Mouse (Mus musculus) layer of hippocampus, adult 9-10 months (tissue): ENCODE data around the gene Snx9.

ENCODE experiments used
- DNase-seq: peaks from one replicate; pipeline ENCODE4 v3.0.0; 2022; ENCODE audit warnings: low spot score

Snx9 gene

DNA sequence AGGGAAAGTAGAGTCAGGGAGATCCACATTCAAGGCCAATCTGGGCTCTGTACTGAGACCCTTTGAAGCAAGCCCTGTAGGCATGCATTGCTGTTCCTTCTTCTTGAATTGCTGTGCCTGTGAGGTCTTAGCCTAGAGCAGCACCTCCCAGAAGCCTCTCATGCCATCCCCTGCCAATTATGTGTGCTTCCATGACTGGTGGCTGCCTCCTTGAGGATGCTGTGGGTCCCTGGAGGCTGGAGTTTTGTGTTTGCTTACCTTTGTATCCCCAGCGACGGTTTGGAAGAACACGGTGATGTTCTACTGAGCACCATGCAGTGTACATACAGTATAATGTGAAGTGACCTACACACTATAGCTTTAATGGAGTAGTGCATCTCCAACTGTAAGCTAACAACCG lies 4.2 kb downstream of the Snx9 start:
- no peak for DNase-seq

DNA sequence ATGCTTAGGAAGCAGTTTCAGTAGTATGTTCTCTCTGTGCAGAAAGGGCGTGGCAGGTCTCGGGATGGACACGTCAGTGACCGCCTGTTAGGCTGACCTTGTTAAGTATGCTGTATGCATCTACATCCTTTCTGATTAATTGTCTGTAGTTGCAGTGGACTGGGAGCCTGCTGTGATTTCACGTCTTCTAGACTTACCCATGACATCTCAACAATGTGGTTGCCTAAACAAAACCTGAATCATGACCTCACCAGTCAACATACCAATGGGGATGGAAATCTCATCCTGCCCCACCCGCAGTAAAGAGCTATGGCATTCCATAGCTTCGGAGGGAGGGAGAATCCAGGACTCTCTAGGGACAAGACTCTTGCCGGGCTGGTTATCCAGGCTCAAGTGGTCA lies 5.0 kb downstream of the Snx9 start:
- DNase-seq, result no peak

DNA sequence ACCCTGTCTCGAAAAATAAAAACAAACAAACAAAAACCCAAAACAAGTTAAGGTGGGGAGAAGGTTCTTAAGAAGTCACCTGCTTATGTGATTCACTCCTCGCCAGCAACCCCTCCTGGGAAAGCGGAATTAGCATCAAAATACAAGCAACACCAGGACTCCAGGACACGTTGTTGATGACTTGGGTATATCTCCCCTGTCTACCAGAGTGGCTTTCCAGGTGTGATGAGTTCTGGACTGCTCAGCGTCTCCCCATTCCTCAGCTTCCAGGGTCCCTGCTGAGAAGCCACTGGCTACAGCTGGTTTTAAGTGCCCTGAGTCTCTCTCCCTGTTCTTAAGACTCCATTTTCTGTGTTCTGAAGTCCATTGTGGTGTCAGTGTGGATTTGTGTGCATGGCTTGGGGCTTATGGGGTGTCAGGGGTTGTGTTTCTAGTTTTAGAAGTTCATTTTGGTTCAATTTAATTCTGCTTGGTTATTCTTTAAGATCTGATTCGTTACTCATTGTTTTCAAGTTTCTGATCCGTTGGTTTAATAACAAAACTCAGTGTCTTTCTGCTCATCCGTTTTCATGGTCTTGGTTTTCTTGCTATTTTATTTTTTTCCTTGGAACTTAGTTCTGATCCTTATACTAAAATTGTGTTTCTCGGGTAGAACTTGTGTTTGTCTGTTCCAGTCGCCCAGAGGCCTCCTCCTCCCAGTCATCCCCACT lies 7.7 kb downstream of the Snx9 start:
- no peak for DNase-seq

DNA sequence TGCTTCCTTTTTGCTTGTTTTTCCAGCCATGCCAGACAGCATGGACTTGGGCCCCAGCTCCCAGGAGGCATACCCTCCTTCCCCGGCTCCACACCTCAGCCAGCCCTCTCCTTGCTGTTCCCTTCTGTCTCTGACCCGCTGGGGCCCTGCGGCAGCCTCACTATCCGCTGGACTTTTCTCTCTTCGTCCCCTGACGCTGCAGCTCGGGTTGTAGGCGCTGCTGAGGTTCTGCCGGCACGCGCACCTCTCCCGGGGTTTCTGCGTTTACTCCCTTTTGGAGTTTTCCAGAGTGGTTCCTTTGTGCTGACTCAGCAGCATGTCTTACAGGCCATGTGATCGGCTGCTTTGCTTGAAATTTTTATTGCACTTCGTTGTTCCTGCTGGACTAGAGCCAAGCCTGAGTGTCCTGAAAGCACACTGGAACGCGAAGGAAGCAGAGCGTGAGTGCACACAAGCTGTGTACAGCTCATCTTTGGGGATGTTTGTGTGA lies 8.3 kb downstream of the Snx9 start:
- DNase-seq, result peak; percentile 47

DNA sequence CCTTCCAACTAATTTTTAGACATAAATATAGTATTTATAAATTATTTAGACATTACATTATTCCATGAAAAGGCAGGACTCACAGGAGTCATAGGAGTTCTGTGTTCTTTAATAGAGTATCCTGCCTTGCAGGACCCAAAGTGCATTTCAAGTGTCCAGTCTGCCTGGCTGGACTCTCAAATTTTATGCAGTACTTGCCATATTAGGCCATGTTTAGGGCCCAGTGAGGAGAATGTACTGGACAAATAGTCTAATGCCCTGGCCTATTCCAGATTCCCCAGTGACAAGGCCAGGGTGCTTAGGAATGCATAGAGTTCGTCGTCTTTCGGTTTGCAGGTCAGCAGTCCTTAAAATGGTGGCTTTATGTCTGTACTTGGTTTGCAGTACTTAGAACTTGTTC lies 8.9 kb downstream of the Snx9 start:
- DNase-seq, result no peak

DNA sequence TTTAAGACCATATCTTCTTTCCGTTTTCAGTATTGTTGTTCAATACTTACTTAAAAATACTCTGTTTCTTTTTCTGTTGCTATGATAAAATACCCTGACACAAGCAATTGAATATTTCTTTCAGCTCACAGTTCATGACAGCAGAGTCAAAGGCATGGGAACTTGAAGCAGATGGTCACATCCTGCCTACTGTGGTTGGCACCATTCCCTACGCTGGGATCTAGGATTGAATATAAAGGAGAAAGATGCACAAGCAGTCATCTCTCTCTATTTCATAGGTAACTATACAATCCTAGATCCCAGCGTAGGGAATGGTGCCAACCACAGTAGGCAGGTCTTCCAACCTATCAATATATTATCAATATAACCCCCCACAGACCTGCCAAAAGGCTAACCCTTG lies 9.3 kb downstream of the Snx9 start:
- no peak for DNase-seq

DNA sequence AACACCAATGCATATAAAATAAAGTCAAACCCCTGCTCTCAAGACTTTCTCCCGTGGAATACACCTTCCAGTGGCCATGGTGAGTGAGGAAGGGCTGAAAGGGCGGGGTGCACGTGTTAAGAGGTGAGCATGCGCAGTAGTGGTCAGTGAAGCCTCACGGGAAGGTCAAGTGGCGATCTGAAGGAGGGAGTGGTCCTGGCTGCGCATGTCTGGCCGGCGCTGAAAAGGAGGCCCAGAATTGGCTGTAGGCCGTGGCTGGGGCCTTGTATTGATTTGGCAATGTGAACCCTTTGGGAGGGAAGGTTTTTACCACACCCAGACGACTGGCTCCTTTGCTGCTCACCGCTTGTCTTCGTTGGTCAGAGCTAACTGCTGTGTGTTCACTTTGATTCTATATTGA lies 12.8 kb downstream of the Snx9 start:
- no peak for DNase-seq

DNA sequence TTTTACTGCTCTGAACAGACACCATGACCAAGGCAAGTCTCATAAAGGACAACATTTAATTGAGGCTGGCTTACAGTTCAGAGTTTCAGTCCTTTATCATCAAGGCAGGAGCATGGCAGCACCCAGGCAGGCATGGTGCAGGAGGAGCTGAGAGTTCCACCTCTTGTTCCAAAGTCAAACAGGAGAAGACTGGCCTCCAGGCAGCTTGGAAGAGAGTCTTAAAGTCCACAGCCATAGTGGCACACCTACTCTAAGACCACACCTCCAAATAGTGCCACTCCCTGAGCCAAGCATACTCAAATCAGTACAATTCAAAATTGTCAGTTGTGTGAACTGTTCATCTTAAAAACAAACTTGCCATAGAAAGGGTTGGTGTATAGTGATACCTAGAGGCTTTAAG lies 14.4 kb downstream of the Snx9 start:
- no peak for DNase-seq

DNA sequence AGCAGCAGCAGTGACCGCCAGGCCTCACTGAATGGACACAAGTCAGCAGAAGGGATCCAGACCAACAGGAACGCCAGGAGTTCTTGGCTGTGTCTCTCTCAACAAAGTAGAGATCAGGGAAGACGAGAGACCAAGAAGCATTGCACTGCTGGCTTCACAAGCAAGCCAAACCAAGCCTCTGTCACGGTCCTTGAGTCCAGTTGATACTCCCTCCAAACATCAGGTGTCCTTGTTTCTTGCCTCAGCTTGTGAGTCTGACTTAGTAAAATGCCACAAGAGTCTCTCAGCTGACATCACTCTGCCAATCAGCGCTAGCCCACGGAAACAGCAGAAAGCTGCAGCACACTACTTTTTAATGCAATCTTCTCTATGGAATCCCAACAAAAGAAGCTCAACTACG lies 15.3 kb downstream of the Snx9 start:
- DNase-seq, result no peak

DNA sequence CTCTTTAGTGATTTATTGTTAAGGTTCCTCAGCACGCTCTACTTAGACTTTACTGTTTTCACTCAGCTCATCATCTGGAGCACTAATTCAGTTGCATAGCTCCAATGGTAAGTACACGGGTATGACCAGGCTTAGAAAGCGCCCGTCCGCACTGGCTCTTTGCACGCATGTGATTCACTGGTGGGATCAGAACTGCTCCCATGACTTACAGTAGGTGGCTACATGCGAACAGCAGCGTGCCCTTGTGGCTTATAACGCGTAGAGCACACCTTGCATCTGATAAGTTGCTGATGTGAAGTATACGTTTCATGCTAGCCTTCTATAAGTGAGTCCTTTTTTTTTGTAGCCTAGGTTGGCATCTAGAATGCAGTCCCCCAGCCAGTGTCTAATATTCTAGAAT lies 16.1 kb downstream of the Snx9 start:
- no peak for DNase-seq

DNA sequence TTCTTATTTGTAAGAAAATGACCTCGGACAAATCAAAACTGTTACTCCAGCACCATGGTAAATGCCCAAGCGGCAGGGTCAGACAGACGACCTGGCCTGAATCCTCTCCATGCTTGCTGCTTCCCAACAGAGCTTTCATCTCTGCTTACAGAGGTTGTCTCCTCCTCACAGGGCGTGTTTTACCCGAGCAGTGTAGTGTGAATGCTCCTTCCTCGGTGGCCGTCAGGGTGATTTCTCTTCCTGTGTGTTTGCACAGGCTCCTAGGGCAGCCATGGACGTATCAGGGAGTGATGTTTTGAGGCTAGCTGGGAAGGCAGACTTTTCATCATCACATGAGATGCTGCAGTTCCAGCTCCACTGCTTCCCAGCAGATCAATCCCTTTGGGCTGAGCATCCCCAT lies 17.1 kb downstream of the Snx9 start:
- DNase-seq, result no peak

DNA sequence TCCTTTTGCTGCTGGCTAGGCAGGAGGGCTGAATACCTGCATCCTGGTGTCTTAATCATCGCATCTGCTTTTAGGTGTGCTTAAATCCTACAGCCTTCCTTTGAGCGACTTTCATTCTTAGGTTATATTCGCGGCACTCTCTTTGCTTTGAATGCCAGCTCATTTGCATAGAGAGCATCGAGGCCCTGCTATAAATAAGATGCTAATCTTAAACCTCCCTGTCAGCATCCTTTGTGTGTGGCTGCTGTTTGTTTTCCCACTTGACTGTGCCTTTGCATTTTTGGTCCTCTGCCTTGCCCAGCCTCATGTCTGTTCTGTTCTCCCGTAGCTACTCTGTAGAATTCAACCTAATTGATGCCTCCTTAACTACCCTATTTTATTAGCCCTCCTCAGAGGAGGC lies 21.2 kb downstream of the Snx9 start:
- DNase-seq, result no peak

DNA sequence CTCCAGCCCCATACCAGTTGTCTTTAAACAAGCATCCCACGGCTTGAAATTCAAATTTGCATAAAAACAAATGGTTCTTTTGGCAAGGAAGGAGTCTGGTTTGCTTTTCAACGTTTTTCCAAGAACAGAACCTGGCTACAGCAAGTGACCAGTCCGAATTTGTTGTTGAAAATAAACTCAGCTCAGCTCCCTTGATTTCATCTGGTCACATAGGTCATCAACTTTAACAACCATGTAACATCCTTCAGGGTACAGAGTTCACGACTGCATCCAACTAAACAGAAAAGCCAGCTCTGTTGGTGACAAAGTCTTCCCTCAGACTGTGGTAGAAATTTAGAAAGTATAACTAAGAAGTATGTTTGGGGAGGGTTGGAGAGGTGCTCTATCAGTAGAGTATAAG lies 21.7 kb downstream of the Snx9 start:
- no peak for DNase-seq

DNA sequence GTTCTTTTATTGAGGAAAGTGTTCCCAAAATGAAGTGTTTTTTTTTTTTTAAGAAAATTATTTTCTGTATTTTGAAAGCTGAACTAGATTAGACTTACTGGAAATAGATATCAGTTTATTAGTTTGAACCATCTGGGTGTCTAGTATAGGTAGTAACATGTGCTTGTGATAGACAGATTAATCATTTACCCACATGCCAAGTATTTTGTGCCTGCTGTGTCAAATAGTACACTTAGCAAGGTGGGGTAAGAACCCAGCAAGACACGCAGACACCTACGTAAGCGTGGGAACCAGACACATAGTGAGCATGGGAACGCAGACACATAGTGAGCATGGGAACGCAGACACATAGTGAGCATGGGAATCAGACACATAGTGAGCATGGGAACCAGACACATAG lies 22.6 kb downstream of the Snx9 start:
- DNase-seq, result no peak

DNA sequence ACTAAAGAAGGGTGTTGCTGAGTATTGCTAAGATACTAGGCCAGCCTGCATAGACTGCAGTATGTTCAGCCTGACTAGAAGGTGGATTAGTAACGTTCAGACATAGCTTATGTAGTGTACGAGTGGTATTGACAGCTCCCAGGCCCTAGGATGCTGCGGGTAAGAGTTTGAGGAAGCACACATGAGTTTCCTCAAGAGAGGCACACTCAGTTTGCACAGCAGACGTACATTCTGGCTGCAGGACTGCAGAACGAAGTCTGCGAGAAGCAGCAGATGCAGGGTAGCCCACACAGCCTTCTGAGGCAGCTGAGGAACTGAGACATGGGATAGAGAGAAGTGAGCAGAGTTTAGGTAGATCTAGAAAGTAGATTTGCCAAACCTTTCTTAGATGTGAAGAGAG lies 26.3 kb downstream of the Snx9 start:
- DNase-seq, result no peak

DNA sequence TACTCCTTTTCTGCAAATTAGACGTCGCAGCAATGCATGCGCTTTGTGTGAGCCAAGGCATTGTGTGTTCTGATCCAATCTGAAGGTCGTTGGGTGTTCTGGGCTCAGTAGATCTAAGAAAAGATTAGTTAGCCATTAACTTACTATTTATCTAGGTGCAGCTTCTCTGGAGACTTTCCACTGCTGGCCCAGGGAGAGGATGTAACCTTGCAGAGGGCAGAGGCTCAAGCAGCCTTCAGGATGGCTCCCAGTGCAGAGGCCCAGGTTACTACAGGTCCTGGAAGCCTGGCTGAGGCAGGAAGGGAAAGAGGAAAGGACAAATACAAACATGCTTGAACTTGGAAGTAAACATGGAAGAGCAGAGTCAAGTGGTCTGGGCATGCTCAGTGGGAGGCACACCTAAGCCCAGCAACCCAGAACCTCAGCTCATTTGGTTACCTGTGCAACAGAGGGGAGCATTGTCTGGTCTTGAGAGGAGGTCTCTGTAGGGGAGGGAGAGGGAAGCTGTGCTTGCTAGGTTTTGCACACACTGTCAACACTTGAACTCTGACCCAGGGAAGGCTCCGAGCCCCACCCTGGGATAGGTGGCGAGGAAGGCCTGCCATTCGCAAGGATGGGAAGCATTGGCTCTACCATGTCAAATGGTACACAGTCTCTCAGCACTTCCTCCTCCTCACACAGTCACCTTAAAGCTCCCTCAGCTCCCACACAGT lies 27.3 kb downstream of the Snx9 start:
- DNase-seq, result no peak

DNA sequence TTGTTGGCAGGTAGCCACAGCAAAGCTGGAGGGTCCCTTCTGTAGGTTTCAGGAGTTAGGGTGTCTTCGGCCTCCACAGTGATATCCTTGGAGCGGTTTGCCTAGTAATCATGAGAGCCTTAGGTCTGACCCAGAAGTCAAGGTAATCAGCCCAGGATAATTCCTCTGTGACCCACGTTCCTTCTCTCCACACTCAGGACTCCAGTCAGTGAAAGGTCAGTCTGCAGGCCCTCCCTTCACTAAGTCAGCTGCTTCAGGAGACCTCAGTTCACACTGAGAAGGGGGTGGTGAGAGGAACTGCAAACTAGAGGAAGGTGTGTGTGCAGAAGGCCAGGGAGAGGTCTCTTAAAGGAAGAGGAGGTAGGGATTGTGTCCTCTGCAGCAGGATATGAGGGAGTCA lies 28.3 kb downstream of the Snx9 start:
- DNase-seq, result no peak

DNA sequence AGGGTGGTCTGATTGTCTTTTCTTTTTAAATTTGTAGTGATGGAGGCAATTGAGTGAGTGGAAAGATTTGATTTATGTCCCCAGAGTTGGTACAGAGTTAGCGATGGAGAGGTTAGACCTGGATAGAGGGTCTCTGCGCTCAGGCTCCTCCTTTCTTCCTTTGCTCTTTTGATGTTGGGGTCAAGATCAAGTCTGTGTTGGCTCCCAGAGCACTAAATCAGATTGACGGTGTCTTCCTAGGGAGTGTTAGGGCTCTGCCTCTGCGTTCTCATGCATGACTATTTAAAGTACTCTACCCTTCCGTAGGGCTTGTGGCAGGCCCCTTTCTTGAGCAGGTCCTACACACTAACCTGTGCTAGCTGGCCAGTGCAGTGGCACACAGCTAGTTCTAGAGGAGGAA lies 28.9 kb downstream of the Snx9 start:
- no peak for DNase-seq

DNA sequence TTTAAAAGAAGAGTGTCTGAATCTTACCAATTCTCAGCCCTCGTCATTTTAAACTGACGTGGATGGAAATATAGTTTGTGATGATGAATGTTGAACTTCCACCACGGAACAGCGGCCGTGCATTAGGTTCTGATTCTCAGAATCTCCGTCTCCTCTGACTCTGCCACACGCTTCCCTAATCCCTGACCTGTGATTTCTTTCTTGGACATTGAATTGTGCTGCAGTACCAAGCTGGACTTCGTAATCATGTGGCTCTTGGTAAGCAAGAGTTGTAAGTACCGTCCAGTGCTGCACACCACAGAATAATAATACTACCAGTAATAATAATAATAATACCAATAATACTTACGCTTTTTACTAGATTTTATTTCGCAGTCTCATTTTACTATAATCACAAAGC lies 29.6 kb downstream of the Snx9 start:
- DNase-seq, result no peak

DNA sequence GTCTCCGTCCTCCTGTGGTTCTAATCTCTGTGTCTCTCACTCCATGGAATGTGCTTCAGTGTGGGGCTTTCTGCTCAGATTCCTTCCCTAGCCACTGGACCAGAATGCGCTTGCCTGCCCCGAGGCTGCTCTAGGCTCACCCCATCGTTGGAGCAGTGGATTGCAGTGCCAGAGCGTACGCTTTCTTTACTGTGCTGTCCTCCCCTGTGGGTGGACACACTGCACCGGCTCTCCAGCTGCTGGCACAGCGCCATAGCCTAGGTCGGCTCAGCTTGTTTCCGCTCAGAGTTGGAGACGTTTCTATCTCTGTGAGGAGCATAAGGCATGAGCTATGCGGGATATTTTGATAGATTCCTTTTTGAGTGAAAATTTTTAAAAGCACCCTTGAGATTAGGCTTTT lies 31.4 kb downstream of the Snx9 start:
- no peak for DNase-seq

DNA sequence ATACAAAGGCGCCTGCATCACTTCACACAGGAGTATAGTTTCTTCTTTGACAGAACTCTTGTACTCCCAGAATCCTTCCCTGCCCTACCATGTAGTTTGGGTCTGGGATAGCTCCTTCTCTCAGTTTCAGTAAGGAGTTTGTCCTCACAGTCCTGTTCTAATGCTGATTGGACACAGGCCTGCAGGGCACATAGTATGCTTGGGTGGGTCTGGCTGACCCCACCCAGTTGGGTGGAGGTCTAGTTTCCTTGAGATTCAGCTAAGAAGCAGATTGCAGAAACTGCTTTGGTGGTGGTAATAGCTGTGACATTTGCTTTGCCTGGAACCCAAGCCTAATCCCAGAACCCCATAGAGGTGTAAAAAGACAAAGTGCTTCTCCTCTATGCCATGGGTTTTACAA lies 33.4 kb downstream of the Snx9 start:
- DNase-seq, result no peak

DNA sequence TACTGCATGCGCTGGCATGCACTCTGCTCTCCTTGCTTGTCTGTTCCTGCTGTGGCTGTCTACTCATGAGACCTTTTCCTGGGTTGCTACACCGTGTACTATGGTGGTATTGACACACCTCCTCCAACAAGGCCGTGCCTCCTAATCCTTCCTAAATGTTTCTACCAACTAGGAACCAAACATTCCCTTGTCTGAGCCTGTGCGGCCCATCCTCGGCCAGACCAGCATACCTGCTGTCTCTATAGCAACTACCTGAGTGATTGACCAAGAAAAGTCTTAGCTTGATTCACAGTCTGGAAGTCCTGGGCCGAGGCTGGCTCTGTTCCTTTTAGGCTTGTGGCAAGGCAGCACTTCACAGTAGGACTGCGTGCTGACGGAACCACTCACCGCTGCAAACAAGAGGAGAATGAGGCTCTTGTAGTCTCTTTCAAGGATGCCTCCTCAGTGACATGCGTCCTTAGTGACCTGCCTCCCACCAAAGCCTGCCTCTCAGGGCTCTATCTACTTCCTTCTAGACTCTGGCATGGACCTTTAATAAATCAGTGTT lies 36.6 kb downstream of the Snx9 start:
- DNase-seq, result no peak

DNA sequence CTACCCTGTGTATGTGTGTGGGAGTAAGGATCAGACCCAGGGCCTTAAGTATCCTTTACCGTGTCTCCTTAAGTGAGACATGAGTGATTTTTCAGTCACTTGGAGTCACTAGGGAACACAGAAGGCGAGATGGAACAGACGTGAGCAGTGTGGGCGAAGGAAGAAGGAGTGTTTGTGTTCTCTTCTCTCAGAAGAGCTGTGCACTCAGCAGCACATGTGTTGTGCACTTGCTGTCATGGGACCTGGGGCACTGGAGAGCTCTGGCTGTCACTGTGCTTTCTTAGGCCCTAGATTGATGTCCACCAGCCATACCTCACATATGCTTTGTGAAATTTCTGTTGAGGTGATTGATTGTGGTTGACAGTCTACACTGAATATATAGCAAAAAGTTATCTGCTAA lies 37.7 kb downstream of the Snx9 start:
- DNase-seq, result no peak

DNA sequence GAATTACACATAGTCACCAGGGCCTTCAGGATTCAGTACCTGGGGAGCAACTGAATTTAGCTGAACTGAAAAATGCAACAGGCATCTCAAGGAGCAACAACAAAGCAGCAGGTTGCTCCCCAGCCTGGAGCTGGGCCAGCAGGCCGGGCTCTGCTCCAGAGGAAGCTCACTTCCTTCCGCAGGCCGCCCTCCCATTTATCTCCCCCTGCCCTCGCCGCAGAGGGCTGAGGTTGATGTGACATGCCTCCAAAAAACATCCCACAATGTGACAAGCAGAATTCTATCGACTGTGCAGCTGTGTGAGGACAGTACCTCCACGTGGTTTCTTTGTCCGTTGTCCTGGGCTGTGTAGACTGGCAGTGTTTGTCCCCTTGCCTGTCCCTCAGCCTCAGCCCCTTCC lies 44.3 kb downstream of the Snx9 start:
- no peak for DNase-seq
